Mouse (Mus musculus): ENCODE measurements around the gene App.

App gene

GRCm38 (mm10) chr16:84966096-84966495, 207.5 kb downstream of the App start:
- no peak for DNase-seq

- no peak for DNase-seq
Observed at GRCm38 (mm10) chr16:84963960-84964359, 209.6 kb downstream of the App start.

- no peak for DNase-seq
Observed at GRCm38 (mm10) chr16:84963527-84963926, 210.0 kb downstream of the App start.

DNA sequence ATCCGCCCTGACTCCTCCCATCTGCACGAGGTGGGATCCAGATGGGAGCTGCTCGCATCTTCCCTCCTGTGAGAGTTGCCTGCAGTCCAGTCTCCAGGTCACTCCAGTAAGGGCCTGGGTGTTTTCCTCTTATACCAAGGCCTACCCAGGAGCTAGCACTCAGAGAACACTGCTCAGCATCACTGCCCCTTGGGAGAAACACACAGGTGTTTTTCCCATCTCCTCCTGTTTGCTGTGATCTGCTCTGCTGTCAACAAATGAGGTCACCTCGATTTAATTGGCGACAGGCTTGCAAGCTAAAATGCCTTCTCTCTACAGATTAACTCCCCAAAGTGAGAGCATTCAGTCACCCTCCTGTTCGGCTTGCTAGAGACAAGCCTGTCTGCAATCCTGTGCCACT, 216.3 kb downstream of the App start:
- DNase-seq = no peak

GRCm38 (mm10) chr16:84956690-84957089, 216.9 kb downstream of the App start:
- DNase-seq = no peak

- no peak for DNase-seq
Observed at GRCm38 (mm10) chr16:84955840-84956239, 217.7 kb downstream of the App start.

GRCm38 (mm10) chr16:84955204-84955839, 218.2 kb downstream of the App start:
- peak; percentile 90 to 92 for DNase-seq

DNA sequence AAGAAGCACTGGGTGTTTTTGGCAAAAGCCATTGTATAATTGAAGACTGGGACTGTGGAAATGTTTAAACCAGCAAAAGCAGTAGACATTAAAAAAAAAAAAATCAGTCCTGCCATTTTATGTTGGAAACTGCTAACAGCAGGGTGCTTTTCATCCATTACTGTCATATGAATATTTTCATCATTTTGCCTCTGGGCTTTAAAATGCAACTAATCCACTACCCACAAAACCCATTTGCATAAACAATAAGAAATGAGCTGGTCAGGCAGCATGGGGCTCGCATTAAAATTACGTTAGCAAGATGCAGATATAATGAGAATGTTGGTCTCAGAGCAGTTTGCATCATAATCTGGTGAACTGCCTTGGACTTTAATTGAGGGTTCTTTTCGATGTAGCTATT, 242.5 kb downstream of the App start:
- no peak for DNase-seq

DNA sequence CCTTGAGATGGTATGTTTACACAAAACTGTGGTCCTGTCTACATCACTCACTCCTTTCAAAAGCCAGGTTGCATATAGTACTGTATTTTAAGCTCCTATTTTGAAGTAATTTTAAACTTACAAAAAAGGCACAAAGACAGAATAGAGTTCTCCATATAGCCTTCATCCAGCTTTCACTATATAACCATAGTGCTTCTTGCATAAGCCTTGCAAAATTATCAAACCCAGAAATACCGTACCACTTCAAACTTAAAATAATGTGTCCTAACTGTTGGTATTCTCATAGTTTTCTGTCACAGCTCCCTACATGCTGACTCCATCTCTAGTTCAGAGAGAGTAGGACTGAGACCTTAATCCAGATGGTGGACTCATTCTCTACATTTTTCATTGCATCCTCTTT, 245.7 kb downstream of the App start:
- no peak for DNase-seq

DNA sequence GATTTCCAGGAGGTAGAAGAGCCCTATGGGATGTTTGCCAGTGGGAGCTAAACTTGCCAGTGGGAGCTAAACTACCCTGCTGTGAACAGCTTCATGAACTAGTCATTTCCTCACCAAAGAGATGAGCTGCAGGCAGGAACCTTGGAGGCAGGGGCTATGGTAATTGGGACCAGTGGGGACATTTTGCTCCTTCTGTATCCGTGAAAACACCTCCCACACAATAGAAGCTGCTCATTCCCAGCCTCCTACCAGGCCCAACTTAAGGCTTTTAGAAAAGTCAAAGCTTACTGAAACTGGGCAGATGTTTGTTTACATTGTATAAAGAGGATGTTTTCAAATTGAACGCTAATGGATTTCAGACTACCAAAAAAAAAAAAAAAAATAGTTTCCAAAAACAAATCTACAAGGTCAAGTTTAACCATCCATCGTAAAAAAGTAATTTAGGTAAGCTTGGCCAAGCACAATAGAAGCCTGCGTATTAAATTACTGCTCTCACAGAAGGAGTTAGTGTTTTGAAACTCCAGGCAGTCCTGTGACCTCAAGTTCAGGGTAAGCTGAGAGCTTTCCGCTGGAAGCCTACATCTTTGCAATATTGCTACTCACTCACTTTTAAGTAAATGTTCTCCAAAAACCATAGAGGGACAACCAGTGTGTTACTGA, 253.8 kb downstream of the App start:
- no peak for DNase-seq

GRCm38 (mm10) chr16:84919087-84919486, 254.5 kb downstream of the App start:
- no peak for DNase-seq

DNA sequence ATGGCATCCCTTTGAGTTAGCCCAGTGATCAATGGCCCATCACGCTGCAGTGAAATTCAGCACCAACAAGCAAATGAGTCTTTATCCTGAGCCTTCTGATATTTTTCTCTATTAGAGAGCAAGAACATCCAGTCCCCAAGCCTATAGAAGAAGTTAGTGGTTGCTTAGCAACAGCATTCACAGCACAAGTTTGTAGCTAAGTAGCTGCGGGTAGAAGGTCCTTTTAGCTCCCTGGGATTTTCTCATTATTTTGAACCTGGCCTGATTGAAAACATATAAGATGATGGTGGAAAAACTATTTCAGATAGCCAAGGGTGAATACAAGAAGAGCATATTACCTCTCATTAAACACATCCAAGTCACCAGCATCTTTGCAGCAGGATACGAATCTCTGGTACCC, 256.8 kb downstream of the App start:
- DNase-seq = no peak

DNA sequence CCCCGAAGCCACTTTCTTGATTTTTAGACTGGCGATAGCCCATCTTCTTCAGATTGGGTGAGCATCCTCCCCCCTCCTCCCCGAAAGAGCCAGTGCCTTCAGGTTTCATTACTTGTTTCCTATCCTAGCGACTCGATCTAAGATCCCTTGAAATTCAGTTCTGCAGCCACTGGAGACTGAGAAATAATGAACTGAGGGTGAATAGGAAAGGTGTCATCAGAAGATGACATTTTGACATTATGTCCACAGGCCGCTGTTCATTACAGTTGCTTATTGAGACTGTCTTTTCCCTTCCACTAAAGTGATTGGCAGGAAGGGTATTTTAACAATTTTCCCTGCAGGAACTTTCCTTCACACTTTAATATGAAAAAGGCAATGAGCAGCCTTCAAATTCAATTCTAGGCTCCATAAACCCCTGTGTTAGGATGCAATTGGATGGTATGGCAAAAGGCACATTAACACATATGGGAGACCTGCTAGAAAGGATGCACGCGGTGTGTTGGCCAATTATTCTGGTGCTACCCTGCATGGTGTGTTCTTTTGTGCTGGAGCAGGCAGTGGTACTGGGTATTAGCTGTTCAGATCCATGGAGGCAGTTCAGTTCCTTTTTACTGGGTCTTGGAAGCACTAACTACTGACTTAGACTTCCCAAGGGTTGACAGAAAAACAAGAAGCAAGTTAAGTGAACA, 261.9 kb downstream of the App start:
- DNase-seq = no peak

- DNase-seq = no peak
Observed at GRCm38 (mm10) chr16:84902995-84903394, 270.6 kb downstream of the App start.
